Mouse (Mus musculus): ENCODE data around the gene Blm. TPM values are rescaled to one million over a fixed set of nuclear protein-coding genes. Genes with fewer than 3 reads are reported as not detected.

Blm gene
- total and polyA plus RNA-seq, 2 experiments from 2014 or later, result 5.5 to 10.4 TPM

- TF ChIP-seq CTCF (IDR thresholded peaks at IDR 0.05; ENCODE audit: low read depth), result no peak
- no peak overlapping the region for H3K4me2 ChIP-seq (ENCODE audit: low read depth)
- H3K27ac ChIP-seq (ENCODE audit: low read depth, low read length), result no peak overlapping the region; the same call in 1 of the 2 replicates
- 88% methylated on average over 4 of the region's 4 CpGs for WGBS
- no peaks in the 10 kb centered on the region for H3K4me1 ChIP-seq (ENCODE audit: insufficient read depth)
- H3K27me3 ChIP-seq (ENCODE audit: insufficient read depth, low read length), result no peaks in the 10 kb centered on the region
- DNase-seq (no peak), ATAC-seq (no peak)
- no peak overlapping the region for H3K9ac ChIP-seq
- H3K4me3 ChIP-seq (ENCODE audit: low read depth, low read length), result no peak overlapping the region
- H3K9me3 ChIP-seq (ENCODE audit: low read length), result no peaks in the 10 kb centered on the region
- 0 out of 2 replicates have a peak, but pooled peaks cover 9% of the 10 kb centered on the region for H3K36me3 ChIP-seq (ENCODE audit: insufficient read depth)
These were observed 79.3 kb downstream of the Blm start for GRCm38 (mm10) chr7:80455505-80456160.

DNA sequence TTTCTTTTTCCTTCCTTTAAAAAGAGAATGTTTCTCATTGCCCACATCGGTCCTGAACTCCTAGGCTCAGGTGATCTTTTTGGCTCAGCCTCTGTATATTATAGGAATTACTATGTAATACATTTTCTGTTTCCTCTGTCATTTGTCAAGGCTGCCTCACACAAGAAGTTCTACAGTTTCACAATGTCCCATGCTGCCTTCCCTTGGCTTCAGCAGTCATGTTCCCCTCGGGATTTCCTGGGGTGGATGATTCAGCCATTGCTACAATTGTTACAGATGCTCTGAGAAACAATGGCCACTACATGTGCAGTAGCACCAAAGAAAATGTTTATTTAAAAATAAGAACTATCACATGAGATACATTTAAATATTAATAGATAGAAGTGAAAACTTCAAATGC is 80.1 kb downstream of the Blm start:
- no peaks in the 10 kb centered on the region for H3K4me1 ChIP-seq (ENCODE audit: insufficient read depth)
- TF ChIP-seq CTCF (IDR thresholded peaks at IDR 0.05; ENCODE audit: low read depth), result no peak
- H3K4me2 ChIP-seq (ENCODE audit: low read depth), result no peak overlapping the region
- no peak overlapping the region for H3K9ac ChIP-seq
- H3K27ac ChIP-seq (ENCODE audit: low read depth, low read length), result no peak overlapping the region
- H3K27me3 ChIP-seq (ENCODE audit: insufficient read depth, low read length), result no peaks in the 10 kb centered on the region
- 86% methylated on average over 2 of the region's 2 CpGs for WGBS
- DNase-seq (no peak), ATAC-seq (no peak)
- H3K9me3 ChIP-seq (ENCODE audit: low read length), result no peaks in the 10 kb centered on the region
- 0 out of 2 replicates have a peak, but pooled peaks cover 8% of the 10 kb centered on the region for H3K36me3 ChIP-seq (ENCODE audit: insufficient read depth)
- H3K4me3 ChIP-seq (ENCODE audit: low read depth, low read length), result no peak overlapping the region

DNA sequence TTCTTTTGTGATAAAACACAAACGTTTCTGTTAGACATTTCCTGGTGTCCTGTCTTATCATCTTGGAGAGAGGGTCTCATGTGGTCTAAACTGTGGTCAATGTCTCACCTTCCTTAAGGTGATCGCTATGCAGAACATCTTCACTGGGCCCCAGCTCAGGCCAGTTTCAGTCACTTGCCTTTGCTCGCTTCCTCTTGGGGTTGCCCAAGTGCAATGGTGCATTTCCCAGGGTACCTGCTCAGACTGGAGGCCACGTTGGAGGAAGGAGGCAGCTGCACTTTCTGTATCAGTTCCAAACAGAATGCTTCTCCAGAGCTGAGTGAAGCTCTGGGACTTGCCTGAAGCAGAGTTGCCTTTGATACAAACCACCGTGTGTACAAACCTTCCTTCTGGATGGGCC is 80.9 kb downstream of the Blm start:
- Histone ChIP-seq H3K27me3 (ENCODE audit: insufficient read depth, low read length) (no peaks in the 10 kb centered on the region), H3K9me3 (ENCODE audit: low read length) (no peaks in the 10 kb centered on the region), H3K4me1 (ENCODE audit: insufficient read depth) (no peaks in the 10 kb centered on the region), H3K36me3 (ENCODE audit: insufficient read depth) (0 out of 2 replicates have a peak, but pooled peaks cover 6% of the 10 kb centered on the region), H3K4me3 (ENCODE audit: low read depth, low read length) (no peak overlapping the region), H3K9ac (no peak overlapping the region), H3K27ac (ENCODE audit: low read depth, low read length) (no peak overlapping the region), H3K4me2 (ENCODE audit: low read depth) (no peak overlapping the region)
- DNase-seq (no peak), ATAC-seq (no peak)
- 93% methylated on average over 5 of the region's 5 CpGs for WGBS
- TF ChIP-seq CTCF (IDR thresholded peaks at IDR 0.05; ENCODE audit: low read depth), result no peak

DNA sequence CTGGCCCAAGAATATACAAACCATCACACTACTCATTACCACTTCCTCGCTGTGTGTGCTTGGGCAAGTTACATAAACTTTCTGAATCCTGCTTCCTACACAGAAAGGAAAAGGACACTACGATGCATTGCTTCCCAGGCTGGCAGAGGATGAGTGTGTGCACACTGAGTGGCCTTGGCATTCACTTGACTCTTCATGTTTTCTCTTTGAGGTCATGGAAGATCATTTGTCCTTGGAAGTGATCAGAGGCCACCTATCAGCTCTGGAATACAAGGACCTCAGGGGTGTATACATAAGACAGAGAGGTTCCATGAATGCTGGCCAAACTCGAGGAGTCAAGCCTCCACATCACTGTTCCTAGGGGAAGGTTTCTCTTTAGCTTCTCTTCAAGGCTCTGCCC is 81.8 kb downstream of the Blm start:
- Histone ChIP-seq H3K4me1 (ENCODE audit: insufficient read depth) (no peaks in the 10 kb centered on the region), H3K4me2 (ENCODE audit: low read depth) (no peak overlapping the region), H3K36me3 (ENCODE audit: insufficient read depth) (0 out of 2 replicates have a peak, but pooled peaks cover 6% of the 10 kb centered on the region), H3K4me3 (ENCODE audit: low read depth, low read length) (no peak overlapping the region), H3K9me3 (ENCODE audit: low read length) (no peaks in the 10 kb centered on the region), H3K9ac (no peak overlapping the region), H3K27me3 (ENCODE audit: insufficient read depth, low read length) (no peaks in the 10 kb centered on the region), H3K27ac (ENCODE audit: low read depth, low read length) (no peak overlapping the region)
- no peak for ATAC-seq
- TF ChIP-seq CTCF (IDR thresholded peaks at IDR 0.05; ENCODE audit: low read depth), result no peak
- WGBS, result 95% methylated on average over 3 of the region's 3 CpGs
- no peak for DNase-seq

- ATAC-seq (no peak), DNase-seq (no peak)
- no peaks in the 10 kb centered on the region for H3K9me3 ChIP-seq (ENCODE audit: low read length)
These were observed 82.7 kb downstream of the Blm start for GRCm38 (mm10) chr7:80452241-80452640.

DNA sequence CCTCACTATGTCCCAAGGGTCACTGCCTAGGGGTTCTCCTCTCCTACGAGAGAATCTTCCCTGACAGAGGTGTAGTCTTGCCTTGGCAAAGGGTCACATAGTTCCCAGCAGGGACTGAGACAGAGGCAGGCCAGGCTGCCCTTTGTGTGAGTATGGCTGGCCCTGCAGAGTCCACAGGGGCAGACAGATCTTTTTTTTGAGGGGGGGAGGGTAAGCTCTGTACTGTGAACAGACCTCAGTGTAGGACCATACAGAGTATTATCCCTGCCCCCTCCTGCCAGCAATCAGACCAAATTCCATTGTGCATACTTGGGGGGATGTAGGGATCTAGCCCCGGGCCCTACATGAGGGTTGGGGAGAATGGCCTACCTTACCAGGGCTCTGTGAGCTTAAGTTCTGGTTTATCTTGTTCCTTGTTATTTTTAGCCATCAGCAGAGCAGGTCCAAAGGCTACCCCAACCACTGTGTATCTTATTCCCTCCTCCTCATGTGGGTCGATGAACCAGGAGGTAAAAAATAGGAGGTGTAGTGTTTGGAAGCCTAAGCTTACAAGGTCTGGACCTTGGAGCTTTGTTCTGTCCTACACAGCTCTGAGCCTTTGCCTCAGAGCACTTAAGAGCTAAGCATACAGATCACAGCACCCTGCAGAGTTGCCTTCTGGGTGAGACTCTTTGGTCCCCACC is 83.2 kb downstream of the Blm start:
- 75% methylated on average over 3 of the region's 3 CpGs for WGBS
- no peaks in the 10 kb centered on the region for H3K4me1 ChIP-seq (ENCODE audit: insufficient read depth)
- no peak overlapping the region for H3K27ac ChIP-seq (ENCODE audit: low read depth, low read length)
- H3K27me3 ChIP-seq (ENCODE audit: insufficient read depth, low read length), result no peaks in the 10 kb centered on the region
- DNase-seq (no peak), ATAC-seq (no peak)
- H3K4me3 ChIP-seq (ENCODE audit: low read depth, low read length), result no peak overlapping the region
- H3K9ac ChIP-seq, result no peak overlapping the region
- H3K4me2 ChIP-seq (ENCODE audit: low read depth), result no peak overlapping the region
- no peaks in the 10 kb centered on the region for H3K9me3 ChIP-seq (ENCODE audit: low read length)
- 0 out of 2 replicates have a peak, but pooled peaks cover 6% of the 10 kb centered on the region for H3K36me3 ChIP-seq (ENCODE audit: insufficient read depth)
- TF ChIP-seq CTCF (IDR thresholded peaks at IDR 0.05; ENCODE audit: low read depth), result no peak

More at GRCm38 (mm10) chr7:80452241-80452640, 82.7 kb downstream of the Blm start:
- Histone ChIP-seq H3K4me1 (ENCODE audit: insufficient read depth) (no peaks in the 10 kb centered on the region), H3K27me3 (ENCODE audit: insufficient read depth, low read length) (no peaks in the 10 kb centered on the region), H3K9ac (no peak overlapping the region), H3K4me2 (ENCODE audit: low read depth) (no peak overlapping the region), H3K27ac (ENCODE audit: low read depth, low read length) (no peak overlapping the region), H3K36me3 (ENCODE audit: insufficient read depth) (0 out of 2 replicates have a peak, but pooled peaks cover 6% of the 10 kb centered on the region), H3K4me3 (ENCODE audit: low read depth, low read length) (no peak overlapping the region)
- 78% methylated on average over 5 of the region's 5 CpGs for WGBS
- TF ChIP-seq CTCF (IDR thresholded peaks at IDR 0.05; ENCODE audit: low read depth), result no peak

- no peak for ATAC-seq
- TF ChIP-seq CTCF (IDR thresholded peaks at IDR 0.05; ENCODE audit: low read depth), result no peak
These were observed 84.6 kb downstream of the Blm start for GRCm38 (mm10) chr7:80450354-80450753.

More at GRCm38 (mm10) chr7:80450354-80450753, 84.6 kb downstream of the Blm start:
- H3K27ac ChIP-seq (ENCODE audit: low read depth, low read length), result no peak overlapping the region
- no peak for DNase-seq
- no peaks in the 10 kb centered on the region for H3K9me3 ChIP-seq (ENCODE audit: low read length)
- H3K4me3 ChIP-seq (ENCODE audit: low read depth, low read length), result no peak overlapping the region
- no peak overlapping the region for H3K4me2 ChIP-seq (ENCODE audit: low read depth)
- WGBS, result 80% methylated on average over 4 of the region's 4 CpGs
- H3K36me3 ChIP-seq (ENCODE audit: insufficient read depth), result 0 out of 2 replicates have a peak, but pooled peaks cover 6% of the 10 kb centered on the region
- no peaks in the 10 kb centered on the region for H3K4me1 ChIP-seq (ENCODE audit: insufficient read depth)
- no peak overlapping the region for H3K9ac ChIP-seq
- no peaks in the 10 kb centered on the region for H3K27me3 ChIP-seq (ENCODE audit: insufficient read depth, low read length)
